Mouse (Mus musculus) adrenal gland, postnatal 14 days (tissue): Measurements from ENCODE around the gene S1pr2. TPM values are rescaled to one million over a fixed set of nuclear protein-coding genes. Genes with fewer than 3 reads are reported as not detected.

Source experiments
- DNase-seq: peaks from one replicate; pipeline ENCODE4 v3.0.0; 2021; ENCODE audit warnings: mixed read lengths
- microRNA-seq, 2 experiments: library from miRNA; unstranded; fragments of <30 nt; microRNA quantifications; one replicate each; pipeline ENCODE4 v1.2.0; 2021
- total RNA-seq: library from RNA; stranded (reverse); gene quantifications from 2 replicates; pipeline ENCODE4 v1.2.3, GENCODE M21; 2021

S1pr2 gene
- total RNA-seq, 1 experiment from 2014 or later, result 9.1 TPM

DNA sequence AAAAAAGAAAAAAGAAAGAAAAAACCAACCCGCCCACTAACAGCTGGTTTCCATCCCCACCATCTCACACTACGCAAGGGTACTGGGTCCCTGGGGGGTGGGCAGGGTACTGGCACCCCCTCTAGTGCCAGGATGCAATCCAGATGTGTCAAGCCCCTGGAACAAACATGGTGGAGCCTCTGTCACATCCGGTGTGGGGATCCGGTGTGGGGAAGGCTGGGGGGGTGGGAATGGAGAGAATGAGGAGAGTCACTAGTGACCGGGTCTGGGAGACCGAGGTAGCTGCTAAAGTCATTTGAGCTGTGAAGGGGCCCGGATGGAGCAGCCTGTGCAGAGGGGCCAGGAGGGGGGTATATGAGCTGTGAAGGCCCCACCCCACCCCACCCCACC, 4.8 kb downstream of the S1pr2 start:
- no peak for DNase-seq

DNA sequence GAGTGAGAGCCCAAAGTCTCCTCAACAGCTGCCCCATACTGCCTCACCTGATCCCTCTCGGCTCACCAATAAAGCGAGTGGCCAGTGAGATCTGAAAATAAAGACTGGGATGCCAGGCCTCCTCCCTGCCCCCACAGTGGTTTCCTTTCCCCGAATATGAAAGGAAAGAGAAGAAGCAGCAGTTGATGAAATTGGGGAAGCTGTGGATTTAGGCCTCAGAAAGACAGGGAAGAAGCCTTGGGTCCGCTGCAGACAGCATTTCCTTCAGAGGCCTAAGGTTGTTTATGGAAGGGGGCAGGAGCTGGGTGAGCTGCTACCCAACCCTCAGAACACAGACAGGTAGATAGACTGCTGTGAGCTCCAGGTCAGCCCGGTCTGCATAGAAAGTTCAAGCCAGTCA, 9.8 kb downstream of the S1pr2 start:
- DNase-seq, result no peak

DNA sequence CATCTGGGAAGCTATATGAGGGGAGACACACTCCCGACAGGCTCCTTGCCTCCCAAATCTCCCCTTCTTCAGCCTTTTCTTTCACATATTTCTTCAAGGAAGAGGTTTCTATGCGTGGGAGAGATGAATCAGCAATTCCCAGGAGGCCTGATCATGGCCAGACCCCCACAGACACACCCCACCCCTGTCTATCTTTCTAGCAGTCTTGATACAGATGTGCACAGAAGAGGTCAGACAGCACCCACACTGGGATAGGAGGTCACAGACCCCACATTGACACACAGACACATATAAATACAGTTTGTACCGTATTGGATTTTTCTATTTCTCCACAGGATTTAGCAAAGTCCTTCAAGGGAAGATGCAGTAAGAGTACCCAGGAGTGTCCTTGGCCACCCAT, 10.6 kb downstream of the S1pr2 start:
- no peak for DNase-seq

DNA sequence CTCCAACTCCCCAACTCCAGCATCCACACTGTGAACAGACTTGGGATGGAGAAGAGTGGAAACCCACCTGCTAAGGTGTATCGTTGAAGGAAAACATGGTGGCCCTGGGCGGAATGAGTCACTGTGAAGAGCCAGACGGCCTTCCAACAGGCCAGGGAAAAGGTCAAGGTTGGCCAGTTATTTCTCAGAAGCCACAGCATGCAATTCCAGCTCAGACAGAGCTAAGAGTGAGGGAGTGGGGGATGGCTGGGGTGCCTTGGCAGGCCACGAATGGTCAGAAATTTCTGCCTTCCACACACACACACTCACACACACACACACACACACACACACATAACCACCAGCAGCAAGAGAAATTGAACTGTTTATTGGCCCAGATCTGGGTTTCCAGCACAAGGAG, 11.0 kb downstream of the S1pr2 start:
- DNase-seq, result peak; percentile 78

DNA sequence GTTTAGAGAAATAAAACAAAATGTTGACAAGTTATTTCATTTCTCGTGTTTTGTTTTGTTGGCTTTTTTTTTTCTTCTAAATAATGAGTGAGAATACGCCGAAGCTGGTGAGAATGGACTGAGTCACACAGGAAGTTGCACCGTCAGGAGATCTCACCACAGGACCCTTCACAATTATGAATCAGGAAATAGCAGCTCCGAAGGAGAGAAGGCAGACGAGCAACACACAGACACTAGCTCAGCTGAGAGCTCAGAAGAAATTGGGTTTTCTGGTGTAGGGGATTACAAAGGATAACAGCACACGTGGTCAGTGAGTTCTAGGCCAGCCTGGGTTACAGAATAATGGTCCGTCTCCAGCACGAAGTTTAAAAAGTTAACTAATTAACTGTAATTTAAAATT, 15.0 kb downstream of the S1pr2 start:
- DNase-seq, result no peak

DNA sequence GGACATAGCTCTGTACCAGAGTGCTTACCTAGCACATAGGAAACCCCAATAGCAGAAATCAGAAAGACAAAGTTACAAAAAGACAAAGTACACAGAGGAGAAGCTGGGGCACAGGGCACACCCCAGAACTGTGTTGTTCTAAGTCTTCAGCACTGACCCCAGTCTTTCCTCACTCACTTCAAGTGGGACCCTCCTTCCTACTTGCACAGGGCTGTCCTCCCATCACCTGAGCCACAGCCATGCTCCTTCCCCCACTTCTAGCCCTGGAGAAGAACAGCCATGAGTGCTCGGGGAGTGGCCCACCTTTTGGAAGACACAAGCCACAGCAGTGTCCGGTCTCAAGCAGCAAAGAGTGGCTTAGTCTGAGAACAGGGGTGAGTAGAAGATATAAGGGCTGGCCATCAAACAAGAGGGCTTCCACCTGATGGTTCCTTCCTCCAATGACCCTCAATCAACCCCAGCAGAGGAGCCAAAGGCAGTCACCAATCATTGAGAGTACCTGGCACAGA, 17.1 kb downstream of the S1pr2 start, which contains the start of gene Dnmt1:
Dnmt1 (minus strand) TSS at position 459 of the 509 bp plus-strand sequence.
- DNase-seq, result no peak

DNA sequence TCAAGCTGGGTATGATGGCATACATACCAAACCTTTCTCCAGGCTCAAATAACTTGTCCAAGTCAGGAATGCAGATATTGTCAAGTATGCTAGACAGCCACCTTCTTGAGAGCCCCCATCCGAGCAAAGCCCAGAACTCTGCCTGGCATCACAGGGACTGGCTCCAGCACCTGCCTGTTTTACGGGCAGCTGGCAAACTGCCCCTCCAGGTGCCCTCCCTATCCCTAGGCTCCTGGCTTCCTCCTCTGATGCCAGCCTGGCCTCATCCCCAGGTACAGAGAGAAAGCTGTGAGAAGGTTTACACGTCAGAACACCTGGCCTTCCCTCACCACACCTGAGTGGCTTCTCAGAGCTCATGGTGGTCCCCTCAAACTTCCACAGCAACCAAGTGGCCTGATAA, 19.6 kb downstream of the S1pr2 start:
- DNase-seq, result no peak

DNA sequence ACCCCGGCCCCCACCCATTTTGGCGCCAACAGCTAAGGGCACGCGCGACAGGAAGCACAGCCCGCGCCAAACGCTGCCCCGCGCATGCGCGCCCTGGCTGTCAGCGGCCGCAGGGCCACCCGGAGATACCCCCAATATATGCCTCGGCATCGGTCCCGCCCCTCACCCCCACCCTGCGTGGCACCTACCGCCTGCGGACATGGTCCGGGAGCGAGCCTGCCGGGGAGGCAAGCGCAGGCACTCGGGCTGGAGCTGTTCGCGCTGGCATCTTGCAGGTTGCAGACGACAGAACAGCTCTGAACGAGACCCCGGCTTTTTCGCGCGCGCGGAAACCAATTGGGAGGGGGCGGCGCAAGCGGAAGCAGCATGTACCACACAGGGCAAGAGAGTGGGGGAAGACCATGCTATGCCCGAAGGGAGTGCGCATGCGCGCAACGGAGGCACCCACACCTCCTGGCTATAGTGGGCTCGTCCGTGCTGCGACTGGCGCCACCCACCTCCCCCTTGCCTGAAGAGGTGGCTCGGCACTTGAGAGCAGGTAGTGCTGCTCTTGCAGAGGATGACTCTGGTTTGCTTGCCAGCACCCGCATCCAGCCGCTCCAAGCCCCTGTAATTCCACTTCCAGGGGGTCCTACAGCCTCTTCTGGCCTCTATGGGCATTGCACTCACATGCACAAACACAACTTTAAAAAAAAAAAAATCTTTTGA, 23.9 kb downstream of the S1pr2 start:
- DNase-seq, result peak; percentile 97

DNA sequence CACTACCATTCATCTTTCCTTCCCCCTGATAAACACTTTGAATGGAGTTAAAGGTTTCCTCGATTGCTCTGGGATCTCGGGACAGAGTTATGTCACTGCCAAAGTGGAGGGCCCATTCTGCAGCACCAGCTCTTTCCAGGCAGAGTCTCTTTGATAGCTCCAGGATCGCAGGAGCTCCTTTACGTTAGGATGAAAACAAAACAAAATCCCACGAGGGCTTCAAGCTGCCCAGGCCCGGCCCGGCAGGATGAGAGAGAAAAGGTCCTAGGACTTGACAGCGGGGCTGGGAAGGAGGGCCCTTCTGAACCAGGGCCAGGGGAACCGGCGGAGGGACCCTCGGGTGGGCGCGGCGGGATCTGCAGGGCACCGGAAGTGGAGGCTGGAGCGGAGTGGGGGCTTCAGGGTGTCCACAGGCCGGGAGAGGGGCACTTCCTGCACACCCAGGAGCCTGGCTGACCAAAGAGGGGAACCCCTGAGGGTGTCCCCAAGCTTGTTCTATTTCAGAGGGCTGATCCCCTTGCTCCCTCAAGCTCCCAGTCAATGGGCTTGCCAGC, 24.5 kb downstream of the S1pr2 start:
- no peak for DNase-seq

DNA sequence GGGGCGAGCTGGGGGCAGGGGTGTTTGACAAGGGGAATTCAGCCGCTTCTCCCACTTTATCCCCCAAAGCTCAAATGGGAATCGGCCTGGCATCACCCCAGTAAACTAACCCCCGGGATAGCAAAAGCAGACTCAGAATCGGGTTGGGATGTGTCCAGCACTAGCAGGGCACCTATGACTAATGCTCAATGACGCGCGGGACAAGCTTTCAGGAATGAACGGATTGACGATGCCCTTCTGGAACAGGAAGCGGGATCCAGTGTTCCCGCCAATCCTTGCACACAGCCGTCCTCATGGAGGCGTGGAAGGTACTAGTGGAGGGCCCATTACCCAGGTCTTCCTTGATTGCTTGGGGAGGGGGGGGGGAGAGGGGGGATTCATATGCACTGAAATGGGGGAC, 25.1 kb downstream of the S1pr2 start:
- DNase-seq, result peak; percentile 86

DNA sequence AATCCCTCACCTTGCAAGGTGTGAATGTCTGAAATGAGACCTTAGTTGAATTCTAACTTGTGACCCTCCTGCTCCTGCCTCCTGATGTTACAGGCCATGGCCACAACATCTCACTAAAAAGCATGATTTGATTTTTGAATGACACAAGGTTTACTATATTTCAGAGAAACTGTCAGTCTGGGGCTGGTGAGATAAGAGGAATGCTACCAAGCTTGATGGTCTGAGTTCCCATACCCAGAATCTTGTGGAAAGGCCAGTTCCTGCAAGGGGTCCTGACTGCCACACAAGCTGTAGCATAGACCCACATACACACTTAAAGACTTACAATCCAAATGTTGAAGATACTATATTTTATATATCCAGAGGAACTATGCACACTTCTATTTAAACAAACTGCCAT, 26.2 kb downstream of the S1pr2 start:
- no peak for DNase-seq

DNA sequence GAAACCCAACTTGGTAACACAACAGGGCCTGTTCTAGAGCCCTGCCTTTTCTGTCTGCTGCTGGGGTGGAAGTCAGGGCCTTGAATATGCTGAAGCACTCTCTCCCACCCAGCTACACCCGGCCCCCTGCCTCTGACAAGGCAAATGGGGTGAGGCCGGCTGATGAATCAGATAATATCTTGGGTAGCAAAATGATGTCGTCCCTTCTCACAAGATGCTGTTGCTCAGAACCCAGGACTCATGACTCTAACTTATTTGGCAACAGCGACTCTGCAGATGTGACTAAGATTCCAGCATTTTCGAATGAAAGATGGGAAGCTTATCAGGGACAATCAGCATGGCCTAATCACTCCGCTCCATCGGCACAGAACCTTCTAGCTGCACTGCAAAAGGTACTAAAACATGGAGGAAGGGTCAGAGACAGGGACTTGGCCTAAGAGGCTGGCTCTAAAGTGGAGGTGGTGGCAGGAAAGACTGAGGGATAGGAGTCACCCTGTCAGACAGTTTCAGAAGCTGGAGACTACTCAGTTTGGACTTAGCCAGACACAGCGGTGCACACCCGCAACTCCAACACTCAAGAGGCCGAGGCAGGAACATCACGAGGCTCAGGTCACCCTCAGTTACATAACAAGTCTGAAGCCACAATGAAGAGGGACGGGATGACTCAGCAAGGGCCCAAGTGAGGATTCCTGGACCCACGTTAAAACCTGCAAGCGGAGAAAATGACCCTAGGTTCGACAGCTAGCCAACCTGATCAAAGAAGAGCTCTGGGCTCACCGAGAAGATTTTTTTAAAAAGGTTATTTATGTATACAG, 30.3 kb downstream of the S1pr2 start:
- peak; percentile 40 for DNase-seq

DNA sequence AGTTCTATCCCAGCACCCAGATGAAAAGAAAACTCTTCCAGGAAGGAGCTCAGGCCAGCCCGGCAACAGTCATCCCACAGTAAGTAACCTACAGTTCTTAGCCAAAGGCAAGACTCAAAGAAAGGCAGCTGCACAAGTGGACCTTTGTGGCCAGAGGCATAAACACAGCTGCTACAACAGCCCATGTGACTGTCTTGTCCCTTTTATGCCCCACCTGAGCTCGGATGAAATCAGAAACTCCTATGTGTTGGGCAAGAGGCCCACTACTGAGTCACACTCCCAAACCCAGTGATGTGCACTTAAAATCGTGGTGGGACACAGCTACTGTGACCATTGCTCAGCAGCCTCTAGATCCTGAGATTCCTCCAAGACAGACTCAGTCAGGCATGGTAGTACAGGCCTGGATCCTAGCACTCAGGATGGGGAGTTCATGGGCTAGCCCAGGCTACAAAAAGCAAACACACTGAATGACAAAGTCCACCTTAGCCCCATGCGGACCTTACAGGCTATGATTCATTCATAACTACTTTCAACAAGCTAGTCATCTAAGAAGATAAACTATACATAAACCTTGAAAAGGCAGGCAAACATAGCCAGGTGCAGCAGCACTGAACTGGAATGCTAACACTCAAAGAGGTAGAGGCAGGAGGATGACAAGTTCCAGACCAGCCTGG, 31.7 kb downstream of the S1pr2 start:
- DNase-seq, result no peak

DNA sequence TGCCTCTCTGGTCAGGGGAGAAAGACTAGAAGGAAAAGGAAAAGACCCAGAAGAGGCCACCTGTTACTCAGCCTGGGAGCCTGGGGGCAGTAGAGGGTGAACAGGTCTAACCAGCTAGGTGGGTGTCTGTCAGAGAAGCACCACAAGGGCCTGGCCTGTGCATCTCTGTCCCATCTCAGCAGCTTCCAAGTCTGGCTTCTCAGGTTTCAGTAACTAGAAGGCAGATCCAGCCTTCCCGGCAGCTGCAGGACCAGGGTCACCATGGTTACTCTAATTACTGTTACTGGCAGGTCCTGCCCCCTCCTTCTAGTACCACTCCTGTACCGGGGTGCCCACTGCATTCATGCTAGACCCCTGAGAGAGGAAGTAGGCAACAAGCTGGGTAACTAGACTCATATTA, 32.7 kb downstream of the S1pr2 start:
- peak; percentile 10 for DNase-seq

DNA sequence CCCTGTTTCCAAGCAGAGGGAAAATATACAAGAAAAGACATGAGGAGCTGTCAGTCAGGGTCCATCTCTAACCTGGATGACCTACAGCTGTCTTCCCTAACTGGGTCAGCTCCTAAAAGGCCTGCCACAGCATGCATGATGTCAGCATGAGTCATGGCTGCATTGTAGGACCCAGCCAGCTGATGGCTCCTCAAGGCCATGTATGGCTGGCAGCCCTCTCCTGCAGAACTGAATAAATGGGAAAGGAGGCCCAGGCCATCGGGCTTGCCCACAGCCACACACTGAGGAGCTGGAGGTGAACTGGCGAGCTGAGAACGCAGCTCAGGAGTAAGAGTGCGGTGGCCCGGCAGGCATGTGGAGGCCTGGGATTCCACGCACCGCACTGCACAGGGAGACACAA, 33.2 kb downstream of the S1pr2 start:
- peak; percentile 86 for DNase-seq

DNA sequence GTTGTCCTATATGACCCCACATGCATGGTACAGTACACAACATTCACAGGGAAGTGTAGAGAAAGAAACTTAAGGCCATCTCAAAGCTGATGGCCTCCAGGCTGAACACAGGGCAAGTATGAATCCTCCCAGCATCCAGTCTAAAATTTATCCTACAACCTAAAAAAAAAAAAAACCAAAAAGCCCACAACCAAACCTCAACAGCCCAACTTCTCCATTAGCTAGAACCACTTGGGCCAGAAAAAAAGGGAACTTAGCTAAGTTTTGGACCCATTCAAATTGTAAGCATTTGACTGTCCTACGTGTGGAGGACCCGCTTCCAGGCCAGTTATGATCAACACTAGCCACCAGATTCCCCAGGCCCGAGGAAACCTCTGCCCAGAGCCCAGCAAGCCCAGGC, 53.3 kb downstream of the S1pr2 start:
- DNase-seq, result no peak

DNA sequence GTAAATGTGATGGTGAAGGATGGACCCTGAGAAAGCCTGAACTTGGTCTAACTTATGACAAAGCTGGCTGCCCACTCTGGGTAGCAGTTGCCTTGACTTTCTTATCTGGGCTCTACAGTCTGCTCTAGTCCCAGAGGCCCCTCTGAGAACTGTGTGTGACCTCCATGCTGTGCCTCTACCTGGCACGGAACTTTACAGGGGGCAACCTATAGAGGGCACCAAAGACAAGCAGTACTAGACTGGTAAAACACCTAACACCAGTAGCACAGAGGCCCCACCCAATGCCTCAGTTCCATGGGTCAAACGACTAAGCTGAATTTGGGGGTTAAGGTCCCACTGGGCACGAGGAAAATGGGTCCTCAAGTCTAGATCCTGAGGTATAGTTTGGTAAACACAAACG, 60.4 kb downstream of the S1pr2 start:
- DNase-seq, result peak; percentile 41

Small RNAs within 50 kb of the gene (microRNA-seq; reads per million reads assigned to microRNA genes)
- gene Mir7081, result 0 to 0.38 reads per million in 2 experiments

Other genes starting within 250 kb of the S1pr2 start
- gene Olfm2, start 230.4 kb downstream of the S1pr2 start, total RNA-seq, result 1.6 and 2.4 TPM in 2 replicates
- 114 and 117 TPM in 2 replicates for gene Col5a3, start 161.7 kb downstream of the S1pr2 start, total RNA-seq
- gene Rdh8, start 158.3 kb downstream of the S1pr2 start, total RNA-seq, result not detected in 2 replicates
- gene A230050P20Rik, start 108.1 kb downstream of the S1pr2 start, total RNA-seq, result 17.6 and 22.7 TPM in 2 replicates
- gene Angptl6, start 97.1 kb downstream of the S1pr2 start, total RNA-seq, result 3.4 and 5.3 TPM in 2 replicates
- gene Ppan, start 88.6 kb downstream of the S1pr2 start, total RNA-seq, result 38.0 and 44.2 TPM in 2 replicates
- 146 and 155 TPM in 2 replicates for gene Eif3g, start 78.2 kb downstream of the S1pr2 start, total RNA-seq
- gene Dnmt1, start 16.9 kb downstream of the S1pr2 start, total RNA-seq, result 56.0 and 58.0 TPM in 2 replicates
- gene Mrpl4, start 26.0 kb upstream of the S1pr2 start, total RNA-seq, result 135 and 144 TPM in 2 replicates
- gene Icam1, start 39.2 kb upstream of the S1pr2 start, total RNA-seq, result 12.7 and 13.8 TPM in 2 replicates
- 1.2 and 4.1 TPM in 2 replicates for gene Icam4, start 52.6 kb upstream of the S1pr2 start, total RNA-seq
- gene Icam5, start 55.3 kb upstream of the S1pr2 start, total RNA-seq, result 0.74 and 0.90 TPM in 2 replicates
- gene Zglp1, start 90.3 kb upstream of the S1pr2 start, total RNA-seq, result not detected in 2 replicates
- gene Gm49373, start 96.3 kb upstream of the S1pr2 start, total RNA-seq, result 0.44 and 0.86 TPM in 2 replicates
- 38.8 and 39.9 TPM in 2 replicates for gene Fdx1l, start 96.8 kb upstream of the S1pr2 start, total RNA-seq
- gene Gm38431, start 115.2 kb upstream of the S1pr2 start, total RNA-seq, result 1.4 and 2.1 TPM in 2 replicates
- gene Raver1, start 115.2 kb upstream of the S1pr2 start, total RNA-seq, result 52.8 and 60.7 TPM in 2 replicates
- gene Tyk2, start 154.5 kb upstream of the S1pr2 start, total RNA-seq, result 12.6 and 17.3 TPM in 2 replicates
- 171 and 185 TPM in 2 replicates for gene Cdc37, start 173.2 kb upstream of the S1pr2 start, total RNA-seq
- gene Pde4a, start 188.9 kb upstream of the S1pr2 start, total RNA-seq, result 22.4 and 22.9 TPM in 2 replicates